Mouse (Mus musculus): Measurements from ENCODE around the gene Mecp2.
"Not testable (repeated sequence)": the region's sequence is repeated elsewhere in the genome, so short reads cannot be mapped to it uniquely, and the experiment has no call there.

The Mecp2 gene

DNA sequence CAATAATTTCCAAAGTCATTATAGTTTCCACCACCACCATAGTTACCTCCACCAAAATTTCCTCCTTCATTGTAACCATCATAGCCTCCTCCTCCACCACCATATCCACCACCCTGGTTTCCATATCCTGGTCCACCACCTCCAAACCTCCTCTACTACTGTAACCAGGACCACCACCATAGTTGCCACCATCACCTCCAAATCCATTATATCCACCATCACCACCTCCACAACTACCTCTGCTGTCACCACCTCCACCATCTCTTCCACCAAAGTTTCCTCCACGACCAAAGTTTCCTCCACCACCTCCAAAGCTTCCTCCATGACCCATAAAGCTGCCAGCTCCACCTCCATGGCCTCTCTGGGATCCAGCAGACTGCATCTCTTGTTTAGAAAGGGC, at the start of gene Mecp2:
Mecp2 (minus strand) TSS at position 101 of the 400 bp plus-strand sequence.
- not testable (repeated sequence) for DNase-seq (ENCODE audit: inconsistent age in 2 of 2, low spot score in 1 of 2)

DNA sequence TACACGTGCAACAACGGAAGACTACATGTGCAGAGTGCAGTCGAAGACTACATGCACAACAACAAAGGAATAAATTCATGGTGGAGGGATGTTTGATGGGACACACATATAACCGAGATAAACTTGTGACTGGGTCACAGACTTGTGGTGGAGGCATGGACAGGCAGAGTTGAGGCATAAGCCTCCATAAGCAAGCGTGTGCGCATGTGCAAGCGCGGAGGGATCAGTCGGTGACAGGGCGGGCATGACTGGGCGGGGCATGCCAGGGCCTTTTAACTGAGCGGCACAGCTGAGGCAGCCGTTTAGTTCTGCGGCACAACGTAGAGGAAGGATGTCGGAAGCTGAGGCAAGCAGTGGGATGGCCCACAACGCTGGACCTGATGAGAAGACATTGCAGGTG, 41.8 kb upstream of the Mecp2 start, which contains the start of gene Tktl1:
Tktl1 (plus strand) TSS at position 301 of the 400 bp plus-strand sequence.
- no peak for DNase-seq (ENCODE audit: inconsistent age in 2 of 2, low spot score in 1 of 2)

GRCm38 (mm10) chrX:74167738-74168137, 32.6 kb upstream of the Mecp2 start, which contains the start of gene Tex28:
Tex28 (minus strand) TSS chrX:74167838.
- no peak for DNase-seq (ENCODE audit: inconsistent age in 2 of 2, low spot score in 1 of 2)

- DNase-seq (ENCODE audit: inconsistent age in 2 of 2, low spot score in 1 of 2), result no peak
Measured at GRCm38 (mm10) chrX:74127164-74127563, 8.0 kb downstream of the Mecp2 start, which contains the start of gene Opn1mw. Opn1mw (plus strand) TSS chrX:74127464.

GRCm38 (mm10) chrX:74124975-74125374, 10.2 kb downstream of the Mecp2 start:
- DNase-seq (ENCODE audit: inconsistent age in 2 of 2, low spot score in 1 of 2), result no peak

DNA sequence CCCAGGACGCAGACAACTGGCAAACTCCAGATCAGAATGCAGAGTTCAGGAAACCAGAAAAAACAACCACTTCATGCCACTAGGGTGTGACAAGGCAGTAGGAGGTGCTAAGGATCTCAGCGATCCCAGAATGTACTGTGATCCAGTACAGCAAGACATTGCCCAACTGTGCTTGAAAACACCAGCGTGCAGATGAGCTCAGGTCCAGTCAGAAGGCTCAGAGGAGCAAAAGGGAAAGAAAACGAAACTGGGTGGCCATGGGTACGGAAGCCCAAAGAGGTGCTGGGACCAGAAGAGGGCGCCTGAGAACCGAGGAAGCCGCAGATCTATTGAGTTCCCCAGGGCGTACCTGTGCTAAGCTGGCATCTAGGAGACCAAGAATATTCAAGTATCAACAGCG, 19.7 kb downstream of the Mecp2 start:
- peak; percentile 67 to 87 for DNase-seq (ENCODE audit: inconsistent age in 2 of 2, low spot score in 1 of 2)

- DNase-seq (ENCODE audit: inconsistent age in 2 of 2, low spot score in 1 of 2), result no peak
Measured at GRCm38 (mm10) chrX:74114036-74114435, 21.1 kb downstream of the Mecp2 start.

- DNase-seq (ENCODE audit: inconsistent age in 2 of 2, low spot score in 1 of 2), result no peak
Measured at GRCm38 (mm10) chrX:74108747-74109146, 26.4 kb downstream of the Mecp2 start.

DNA sequence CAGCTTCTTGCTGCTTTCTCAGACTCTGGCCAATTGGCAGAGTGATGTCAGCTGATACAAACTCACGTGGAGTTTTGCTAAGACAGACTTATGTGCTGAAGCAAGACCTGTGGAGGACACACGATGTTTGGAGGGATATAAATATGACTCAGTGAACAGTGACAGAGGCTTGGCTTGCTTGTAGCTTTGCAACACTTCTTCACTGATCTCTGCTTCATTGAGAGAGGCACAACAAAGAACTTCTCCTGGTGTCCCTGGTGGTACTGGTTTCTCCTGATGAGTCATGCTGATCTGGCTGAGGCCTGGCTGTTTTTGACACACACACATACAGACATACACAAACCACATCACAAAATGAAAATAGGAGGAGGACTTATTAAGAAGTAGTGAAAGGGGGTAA, 29.2 kb downstream of the Mecp2 start:
- DNase-seq (ENCODE audit: inconsistent age in 2 of 2, low spot score in 1 of 2), result peak in 1 of 2 experiments; percentile 41

DNA sequence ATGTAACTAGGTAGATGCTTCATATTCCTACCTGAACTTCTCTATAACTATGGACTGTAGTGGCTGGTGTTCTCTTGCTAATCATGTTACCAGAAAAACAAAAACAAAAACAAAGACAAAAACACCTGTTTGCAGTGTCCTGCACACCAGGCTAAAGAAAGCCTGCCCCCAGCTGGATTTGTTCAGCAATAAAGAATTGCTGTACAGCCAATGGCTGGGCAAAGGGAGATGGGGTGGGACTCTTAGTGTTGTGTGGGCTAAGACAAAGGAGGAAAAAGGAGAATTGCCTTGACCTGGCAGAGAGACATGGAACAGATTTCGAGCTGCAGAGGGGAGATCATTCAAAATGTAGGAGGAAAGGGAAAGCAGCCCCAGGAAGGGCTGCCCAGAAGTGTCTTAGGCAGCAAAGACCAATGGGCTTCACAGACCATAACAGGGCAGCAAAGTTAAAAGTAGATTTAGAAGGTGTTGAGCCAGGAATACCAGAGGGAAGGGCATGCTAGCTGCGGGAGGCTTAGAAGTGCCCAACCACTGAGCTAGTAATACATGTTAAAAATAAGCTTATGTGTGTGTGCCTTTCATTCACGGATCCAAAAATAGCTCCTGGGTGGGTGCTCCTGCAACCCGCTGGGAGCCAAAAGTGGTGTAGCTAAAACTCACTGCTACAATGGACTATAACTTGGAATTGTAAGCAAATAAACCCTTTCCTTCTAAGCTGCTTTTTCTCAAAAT, 31.5 kb downstream of the Mecp2 start:
- no peak for DNase-seq (ENCODE audit: inconsistent age in 2 of 2, low spot score in 1 of 2)

DNA sequence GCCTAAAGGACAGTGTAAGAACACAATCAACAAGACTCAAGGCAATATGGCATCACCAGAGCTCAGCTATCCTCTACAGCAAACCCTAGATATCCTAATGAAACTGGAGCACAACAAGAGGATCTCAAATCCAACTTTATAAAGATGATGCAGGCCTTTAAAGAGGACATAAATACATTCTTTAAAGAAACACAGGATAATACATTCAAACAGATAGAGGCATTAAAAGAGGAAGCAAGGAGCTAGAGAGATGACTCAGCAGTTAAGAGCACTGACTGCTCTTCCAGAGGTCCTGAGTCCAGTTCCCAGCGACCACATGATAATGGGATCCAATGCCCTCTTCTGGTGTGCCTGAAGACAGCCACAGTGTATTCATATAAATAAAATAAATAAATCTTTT, 40.0 kb downstream of the Mecp2 start:
- DNase-seq (ENCODE audit: inconsistent age in 2 of 2, low spot score in 1 of 2), result no peak

- peak; percentile 98 for DNase-seq (ENCODE audit: inconsistent age in 2 of 2, low spot score in 1 of 2)
Measured at GRCm38 (mm10) chrX:74085601-74086038, 49.5 kb downstream of the Mecp2 start.

DNA sequence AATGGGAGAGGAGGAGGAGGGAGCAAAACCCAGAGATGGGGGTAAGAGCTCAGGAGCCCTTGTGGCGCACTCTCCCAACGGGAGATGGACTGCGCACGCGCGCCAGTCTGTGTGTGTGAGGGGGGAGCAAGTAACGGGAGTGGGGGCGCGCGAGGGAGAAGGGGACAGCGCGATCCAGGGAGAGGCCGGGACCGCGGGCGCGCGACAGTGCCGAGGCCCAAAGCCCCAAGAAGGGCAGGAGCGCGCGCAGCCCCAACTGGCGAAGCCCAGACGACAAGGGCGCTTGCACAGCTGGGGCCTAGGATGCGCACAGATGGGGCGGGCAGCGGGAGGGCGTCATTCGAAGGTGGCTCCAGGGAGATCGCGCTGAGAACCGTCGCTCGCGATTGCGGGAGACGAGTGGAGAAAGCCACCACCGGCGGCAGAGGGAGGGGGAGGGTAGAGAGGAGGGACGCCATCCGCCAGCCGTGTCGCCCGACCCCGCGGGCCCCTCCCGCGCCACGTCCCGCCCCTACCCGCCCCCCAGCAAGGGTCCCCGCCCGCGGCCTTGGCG, 50.1 kb downstream of the Mecp2 start:
- DNase-seq (ENCODE audit: inconsistent age in 2 of 2, low spot score in 1 of 2), result peak; percentile 87 to 93

GRCm38 (mm10) chrX:74084276-74084837, 50.8 kb downstream of the Mecp2 start:
- peak; percentile 25 to 63 for DNase-seq (ENCODE audit: inconsistent age in 2 of 2, low spot score in 1 of 2)

DNA sequence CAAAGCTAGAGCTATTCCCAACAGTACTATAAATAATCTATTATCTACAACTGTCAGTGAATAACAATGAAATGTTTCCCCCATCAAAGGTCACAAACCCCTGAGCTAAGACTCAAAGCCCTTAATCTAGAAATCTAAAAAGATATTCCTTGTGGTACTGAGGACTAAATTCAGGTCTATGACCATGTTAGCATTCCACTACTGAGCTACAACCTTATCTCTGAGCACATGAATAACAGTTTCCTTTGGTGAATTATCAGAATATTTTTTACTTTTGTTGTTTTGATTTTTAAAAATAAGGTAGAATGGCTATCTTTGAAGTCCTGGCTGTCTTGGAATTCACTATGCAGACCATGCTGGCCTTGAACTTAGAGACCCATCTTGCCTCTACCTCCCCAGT, 64.4 kb downstream of the Mecp2 start:
- DNase-seq (ENCODE audit: inconsistent age in 2 of 2, low spot score in 1 of 2), result no peak

DNA sequence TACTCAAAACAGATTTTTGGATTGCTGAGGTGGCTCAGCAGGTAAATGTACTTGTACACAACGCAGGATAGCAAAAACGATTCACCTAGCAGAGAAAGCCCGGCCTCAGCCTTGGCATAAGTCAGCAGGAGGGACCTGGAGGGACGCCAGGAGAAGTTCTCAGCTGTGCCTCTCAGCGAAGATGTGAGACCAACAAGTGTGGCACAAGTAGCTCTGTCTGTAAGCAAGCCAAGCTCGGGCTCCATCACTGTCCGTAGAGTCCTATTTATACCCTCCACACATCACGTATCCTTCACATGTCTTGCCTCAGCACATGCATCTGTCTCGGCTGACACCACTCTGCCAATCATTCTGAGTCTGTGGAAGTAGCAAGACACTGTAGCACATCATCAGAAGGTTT, 67.3 kb downstream of the Mecp2 start:
- peak; percentile 41 to 69 for DNase-seq (ENCODE audit: inconsistent age in 2 of 2, low spot score in 1 of 2)

- peak; percentile 48 to 68 for DNase-seq (ENCODE audit: inconsistent age in 2 of 2, low spot score in 1 of 2)
Measured at GRCm38 (mm10) chrX:74045107-74045506, 90.1 kb downstream of the Mecp2 start.

GRCm38 (mm10) chrX:74037702-74038375, 97.3 kb downstream of the Mecp2 start:
- no peak for DNase-seq (ENCODE audit: inconsistent age in 2 of 2, low spot score in 1 of 2)

- no peak for DNase-seq (ENCODE audit: inconsistent age in 2 of 2, low spot score in 1 of 2)
Measured at GRCm38 (mm10) chrX:74030000-74030399, 105.2 kb downstream of the Mecp2 start.

- DNase-seq (ENCODE audit: inconsistent age in 2 of 2, low spot score in 1 of 2), result peak; percentile 87 to 93
Measured at GRCm38 (mm10) chrX:74023188-74024049, 111.7 kb downstream of the Mecp2 start, which contains the start of gene Irak1. Irak1 (minus strand) TSS chrX:74023918.
